In genomic region chr6:89553012-89553704, GRCm38 (mm10) we compare ENCODE assay signal across 8 mouse cellular contexts. TPM values are rescaled to one million over a fixed set of nuclear protein-coding genes. Genes with fewer than 3 reads are reported as not detected.
DNase-seq lines count a peak whose midpoint lies in the region; ATAC-seq lines count a peak whose summit lies in the region.

No protein-coding gene starts in this region.

- H3K36me3 ChIP-seq in forebrain, embryonic 15.5 days = no peaks in the 10 kb centered on the region

- peak; percentile 61; the same call in 1 of the 2 replicates for ATAC-seq in forebrain, embryonic 15.5 days (replicated peaks)
- peak; percentile 70 to 94 for ATAC-seq in hematopoietic stem cell, adult 5-6 weeks (replicated peaks in 1 of 2; ENCODE audit: insufficient read depth in 1 of 2, low FRiP score in 2 of 2, low TSS enrichment in 1 of 2, low read depth in 1 of 2, poor library complexity in 2 of 2, severe bottlenecking in 2 of 2)

- H3K4me3 ChIP-seq in forebrain, embryonic 15.5 days = no peak overlapping the region

- peak; percentile 55 for DNase-seq in ES-CJ7 (ENCODE audit: low read depth, low spot score)
- peak; percentile 26 for DNase-seq in c-Kit-positive CD71-positive TER-119-positive erythroid progenitor cells, embryonic 14.5 days (ENCODE audit: low spot score)
- DNase-seq in layer of hippocampus, adult 8-10 months (ENCODE audit: low spot score in 2 of 2) = peak; percentile 64 to 80
- peak; percentile 92 for DNase-seq in lung, postnatal 10 days
- peak; percentile 63 for DNase-seq in retina, postnatal 7 days (ENCODE audit: low read depth, low spot score)
- peak; percentile 36 for DNase-seq in urinary bladder, postnatal 10 days (ENCODE audit: low spot score)

- no peak overlapping the region for H3K27ac ChIP-seq in forebrain, embryonic 15.5 days (replicated peaks)

- H3K9me3 ChIP-seq in forebrain, embryonic 15.5 days = no peaks in the 10 kb centered on the region

- H3K9ac ChIP-seq in forebrain, embryonic 15.5 days (replicated peaks) = no peak overlapping the region

- no peaks in the 10 kb centered on the region for H3K27me3 ChIP-seq in forebrain, embryonic 15.5 days

- no peak overlapping the region for H3K4me2 ChIP-seq in forebrain, embryonic 15.5 days (replicated peaks)

- WGBS in forebrain, embryonic 15.5 days = 3% methylated on average over 4 of the region's 4 CpGs

- H3K4me1 ChIP-seq in forebrain, embryonic 15.5 days = peaks cover 8% of the 10 kb centered on the region

RNA-seq across cellular contexts. Expression of gene Chchd6, which starts 42.3 kb away (rescaled TPM):
- 145 and 146 TPM in 2 replicates for polyA plus RNA-seq in forebrain, embryonic 15.5 days (2015; fragmentation: Nextera tagmentation; extraction: Ambion mirVana)
- total RNA-seq in hematopoietic stem cell, adult 5-6 weeks (2017) = 10.4 and 19.8 TPM in 2 replicates
- total RNA-seq in layer of hippocampus, adult 8-10 months (2022) = 10 to 100 TPM; 68.3 to 73.7 (median 71.1) TPM

Comparison
In these comparisons a context has a peak if more than half of its experiments do, and no peak if none do; other contexts are left out.
1. DNase-seq: peak in every context shown above with its lines; median percentile 92 in lung, postnatal 10 days; 72 in layer of hippocampus, adult 8-10 months; 63 in retina, postnatal 7 days; 55 in ES-CJ7; 36 in urinary bladder, postnatal 10 days; 26 in c-Kit-positive CD71-positive TER-119-positive erythroid progenitor cells, embryonic 14.5 days.